Mouse (Mus musculus) embryonic fibroblast, embryonic 13.5 days (primary cell): Measurements from ENCODE around the gene Wwox.

Source experiments
- CTCF ChIP-seq: IDR thresholded peaks from 2 replicates; pipeline ENCODE4 v1.5.1; 2011; ENCODE audit warnings: mild to moderate bottlenecking, control low read depth, low read length, moderate library complexity, borderline replicate concordance; ENCODE audit not compliant: insufficient read depth
- POLR2A ChIP-seq: IDR thresholded peaks from 2 replicates; pipeline ENCODE4 v1.6.1; 2011; ENCODE audit warnings: low read depth, mild to moderate bottlenecking, control low read depth, low read length, moderate library complexity

DNA sequence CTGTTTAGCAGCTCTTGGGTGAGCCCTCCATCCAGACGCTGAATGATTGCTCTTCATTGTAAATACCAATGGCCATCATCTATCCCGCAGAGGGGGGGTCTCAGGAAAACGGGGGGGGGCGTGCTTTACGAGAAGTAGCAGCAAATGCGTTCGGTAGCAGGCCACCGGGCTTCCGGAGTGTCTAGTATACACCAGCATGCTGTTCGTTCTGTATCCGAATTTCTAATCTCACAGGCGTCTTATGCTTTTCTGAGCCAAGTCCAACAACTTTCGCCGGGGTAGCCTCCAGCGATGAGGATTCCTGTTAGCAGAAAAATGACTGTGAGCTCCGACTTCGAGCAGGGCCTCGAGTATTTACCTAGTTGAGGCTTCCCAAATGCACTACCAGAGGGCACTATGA lies 719.8 kb downstream of the Wwox start:
- TF ChIP-seq CTCF (no peak), POLR2A (no peak)
